Mouse (Mus musculus) spleen, adult 2 months (tissue): ENCODE data around the gene Elmo3. TPM values are rescaled to one million over a fixed set of nuclear protein-coding genes. Genes with fewer than 3 reads are reported as not detected.

Source experiments
- DNase-seq, 2 experiments: peaks; one replicate each; pipeline versions ENCODE4 v3.0.0 to v3.0.0-alpha.2; 2012 to 2021; ENCODE audit warnings: low spot score in 2 of 2, low read depth in 1 of 2
- H3K27ac ChIP-seq: fragments of 200-500 bp; 2 replicates; pipeline ENCODE4 v1.5.1; 2012; ENCODE audit warnings: low read length, inconsistent platforms; ENCODE audit not compliant: insufficient read depth
- H3K27me3 ChIP-seq: fragments of 200-500 bp; 2 replicates; pipeline ENCODE4 v1.6.1; 2012; ENCODE audit warnings: mild to moderate bottlenecking, moderate library complexity, low read length, inconsistent platforms; ENCODE audit not compliant: control insufficient read depth, insufficient read depth
- H3K36me3 ChIP-seq: fragments of 200-500 bp; 2 replicates; pipeline ENCODE4 v1.6.1; 2012; ENCODE audit warnings: mild to moderate bottlenecking, low read length, inconsistent platforms; ENCODE audit not compliant: control insufficient read depth, insufficient read depth
- H3K4me1 ChIP-seq: fragments of 200-500 bp; 2 replicates; pipeline ENCODE4 v1.6.1; 2011; ENCODE audit warnings: inconsistent platforms; ENCODE audit not compliant: control insufficient read depth, insufficient read depth, insufficient read length
- H3K4me3 ChIP-seq: fragments of 200-500 bp; 2 replicates; pipeline ENCODE4 v1.5.1; 2011; ENCODE audit warnings: mild to moderate bottlenecking, inconsistent platforms; ENCODE audit not compliant: insufficient read depth, insufficient read length; ENCODE audit errors: extremely low read depth
- CTCF ChIP-seq: fragments of 200-500 bp; IDR thresholded peaks from 2 replicates; pipeline ENCODE4 v1.5.1; 2011; ENCODE audit warnings: mild to moderate bottlenecking, inconsistent platforms; ENCODE audit not compliant: insufficient read depth, insufficient read length, insufficient replicate concordance; ENCODE audit errors: extremely low read depth
- POLR2A ChIP-seq: fragments of 200-500 bp; IDR thresholded peaks from 2 replicates; pipeline ENCODE4 v1.6.1; 2011; ENCODE audit warnings: low read depth, low read length, inconsistent platforms
- WGBS: fragments of 180-500 bp; shearing (Covaris S2); methylation state at CpG from one replicate; pipeline ENCODE4 v1.1.7; 2018; 5-methylcytosine and 5-hydroxymethylcytosine counted together
- polyA plus RNA-seq: library from polyadenylated mRNA; depleted of rRNA; stranded (reverse); fragments of >200 nt; gene quantifications from 2 replicates; pipeline ENCODE4 v1.2.3, GENCODE M21; 2012; rRNA removed

Elmo3 gene
- 7.2 and 7.7 TPM in 2 replicates for polyA plus RNA-seq

DNA sequence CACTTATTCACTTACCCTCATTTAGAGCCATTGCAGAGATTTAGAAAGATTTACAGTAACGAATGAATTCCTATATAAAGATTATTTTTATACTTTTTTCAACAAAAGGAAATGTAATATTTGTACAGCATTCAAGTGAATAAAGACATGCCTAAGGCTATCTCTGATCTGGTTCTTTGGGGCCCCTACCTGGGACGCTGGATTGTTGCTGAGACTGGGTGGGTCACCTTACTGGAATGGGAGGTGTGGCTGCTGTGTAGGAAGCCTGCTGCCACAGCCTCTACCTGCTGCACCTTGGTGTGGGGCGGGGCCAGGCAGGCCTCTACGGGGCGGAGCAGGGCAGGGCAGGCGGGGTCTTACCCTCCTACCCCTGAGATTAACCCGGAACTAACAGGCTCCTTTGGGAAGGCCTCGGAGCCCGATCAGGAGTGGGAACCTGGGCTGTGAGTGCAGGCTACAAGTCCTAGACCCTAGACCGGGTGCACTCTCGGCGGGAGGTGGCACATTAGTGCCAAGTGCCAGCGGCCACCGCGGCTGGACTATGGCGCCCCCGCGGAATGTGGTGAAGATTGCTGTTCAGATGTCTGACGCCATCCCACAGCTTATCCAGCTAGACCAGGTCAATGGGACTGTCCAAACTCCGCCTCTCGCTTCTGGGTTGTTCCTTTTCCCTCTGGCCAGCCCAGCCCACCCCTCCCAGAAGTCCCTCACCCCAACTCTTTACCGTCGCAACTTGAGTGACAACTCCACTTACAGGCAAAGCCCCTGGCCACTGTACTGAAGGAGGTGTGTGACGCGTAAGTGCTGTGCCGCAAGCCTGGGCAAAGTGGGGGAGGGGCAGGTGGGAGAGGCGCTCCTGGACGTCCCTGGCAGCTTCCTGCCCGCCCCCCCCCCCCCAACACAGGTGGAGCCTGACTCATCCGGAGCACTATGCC, at the start of gene Elmo3:
TSS of gene Elmo3 (plus strand) at position 391 of the 935 bp plus-strand sequence.
- H3K36me3 ChIP-seq = peaks cover 31% of the 10 kb centered on the region
- TF ChIP-seq CTCF (no peak), POLR2A (no peak)
- peak within 1 kb of the TSS; percentile 31 for H3K27ac ChIP-seq
- no peak for DNase-seq
- H3K4me3 ChIP-seq = peak within 1 kb of the TSS; percentile 48
- 21% methylated on average over 30 of the region's 30 CpGs for WGBS
- H3K4me1 ChIP-seq = no peaks in the 10 kb centered on the region; the same call in 1 of the 2 replicates
- no peaks in the 10 kb centered on the region for H3K27me3 ChIP-seq

DNA sequence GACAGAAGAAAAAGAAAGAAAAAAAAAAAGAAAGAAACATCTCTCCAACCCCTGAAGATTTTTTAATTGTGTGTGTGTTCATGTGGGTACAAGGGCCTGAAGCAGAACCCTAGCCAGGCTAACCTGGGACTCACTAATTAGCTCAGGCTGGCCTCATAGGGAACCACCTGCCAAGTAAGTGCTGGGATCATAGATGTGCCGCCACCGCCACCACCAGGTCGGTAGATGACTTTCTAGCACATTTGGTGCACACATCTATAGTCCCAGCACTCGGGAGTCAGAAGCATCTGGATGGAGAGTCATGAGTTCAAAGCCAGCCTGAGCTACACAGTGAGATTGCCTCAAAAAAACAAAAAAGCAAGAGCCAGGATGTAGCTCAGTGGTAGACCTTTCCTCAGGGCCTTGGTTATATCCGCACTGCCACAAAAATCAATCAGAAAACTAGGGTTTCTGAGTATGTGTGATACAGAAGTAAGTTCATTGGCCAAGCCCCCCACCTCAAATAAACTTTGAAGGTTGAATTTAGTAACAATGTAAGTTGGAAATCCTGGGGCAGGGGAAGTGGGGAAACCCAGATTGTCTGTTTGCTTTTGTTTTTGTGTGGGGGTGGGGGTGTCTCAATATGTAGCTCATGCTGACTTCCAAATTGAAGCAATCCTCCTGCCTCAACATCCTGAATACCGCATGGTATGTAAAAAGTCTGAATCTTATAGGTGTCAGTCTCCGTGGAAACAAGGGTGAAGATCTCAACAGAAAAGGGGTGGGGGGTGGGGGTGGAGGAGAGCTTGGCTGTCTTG, 47.9 kb upstream of the Elmo3 start:
- peaks cover 33% of the 10 kb centered on the region for H3K4me1 ChIP-seq
- no peaks in the 10 kb centered on the region; the same call in 1 of the 2 replicates for H3K36me3 ChIP-seq
- 87% methylated on average over 7 of the region's 7 CpGs for WGBS
- TF ChIP-seq CTCF (no peak), POLR2A (no peak)
- no peaks in the 10 kb centered on the region for H3K27me3 ChIP-seq
- H3K27ac ChIP-seq = no peak overlapping the region
- DNase-seq = no peak
- no peak overlapping the region for H3K4me3 ChIP-seq

DNA sequence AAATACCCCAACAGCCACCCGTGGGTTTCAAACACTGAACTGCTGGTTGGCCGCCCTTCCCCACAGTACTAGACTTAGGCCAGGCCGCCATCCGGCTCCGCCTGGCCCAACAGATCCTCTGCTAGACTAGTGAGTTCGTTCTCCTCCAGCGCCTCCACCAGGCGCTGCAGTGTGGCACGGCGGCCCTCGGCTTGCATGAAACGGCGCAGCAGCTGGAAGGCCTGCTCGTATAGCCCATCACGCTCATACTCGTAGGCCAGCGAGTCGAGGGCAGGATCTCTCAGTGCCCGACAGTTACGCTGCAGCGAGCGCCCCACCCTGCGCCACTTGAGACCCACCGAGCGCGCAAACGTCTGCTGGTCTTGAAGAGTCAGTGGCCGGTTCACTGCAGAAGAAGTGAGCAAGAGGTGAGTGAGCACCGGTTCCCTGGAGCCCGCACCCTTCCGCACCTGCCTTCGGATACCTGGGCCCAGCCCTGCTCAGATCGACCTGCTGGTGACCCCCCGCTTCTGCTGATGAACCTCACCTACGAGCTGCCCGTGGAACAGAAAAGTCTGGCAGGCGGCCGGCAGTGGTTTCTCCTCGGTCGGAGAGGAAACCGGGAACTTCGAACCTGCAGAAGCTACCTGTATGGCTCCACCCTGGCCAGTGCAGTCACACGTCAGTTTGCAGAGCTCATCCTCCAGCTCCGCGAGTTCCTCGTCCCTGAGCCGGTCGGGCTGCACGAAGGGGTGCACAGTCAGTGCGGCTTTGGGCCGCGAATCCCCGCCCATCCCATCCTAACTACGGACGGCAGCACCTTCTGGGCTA, 46.3 kb upstream of the Elmo3 start:
- Histone ChIP-seq H3K4me1 (peaks cover 29% of the 10 kb centered on the region), H3K27ac (no peak overlapping the region), H3K36me3 (no peaks in the 10 kb centered on the region; the same call in 1 of the 2 replicates), H3K27me3 (no peaks in the 10 kb centered on the region), H3K4me3 (peak overlapping the region; percentile 26; the same call in 1 of the 2 replicates)
- TF ChIP-seq CTCF (no peak), POLR2A (no peak)
- DNase-seq = no peak
- 53% methylated on average over 55 of the region's 55 CpGs for WGBS

DNA sequence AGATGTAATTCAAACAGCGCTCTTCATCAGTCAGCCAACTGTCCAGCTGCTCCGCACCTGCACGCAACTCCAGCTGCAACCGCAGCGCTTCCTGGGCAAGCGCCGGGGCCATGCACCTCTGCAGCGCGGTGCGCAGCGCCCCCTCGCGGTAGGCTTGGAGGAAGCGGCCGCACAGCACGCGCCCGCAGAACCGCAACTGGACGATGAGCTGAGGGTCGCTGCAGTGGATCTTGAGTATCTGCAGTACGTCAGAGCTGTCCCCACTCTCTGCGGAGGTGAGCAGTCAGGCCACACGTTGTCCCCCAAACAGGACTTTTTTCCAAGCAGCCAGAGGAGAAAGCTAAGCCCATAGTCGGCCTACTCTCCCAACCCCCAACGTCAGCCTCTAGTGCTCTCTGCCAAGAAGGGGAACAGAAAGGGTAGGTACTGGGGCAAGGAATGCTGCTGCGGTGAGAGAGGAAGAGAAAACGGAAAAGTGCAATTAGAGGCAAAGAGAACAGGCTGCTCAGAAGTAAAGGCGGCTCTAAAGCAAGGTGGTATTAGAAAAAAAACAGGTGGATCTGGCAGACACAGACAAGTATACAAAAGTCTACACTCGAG, 45.6 kb upstream of the Elmo3 start:
- no peaks in the 10 kb centered on the region for H3K27me3 ChIP-seq
- H3K27ac ChIP-seq = no peak overlapping the region
- TF ChIP-seq CTCF (peak; percentile 92), POLR2A (no peak)
- H3K36me3 ChIP-seq = no peaks in the 10 kb centered on the region; the same call in 1 of the 2 replicates
- peaks cover 23% of the 10 kb centered on the region for H3K4me1 ChIP-seq
- 3% methylated on average over 30 of the region's 30 CpGs for WGBS
- peak; percentile 45 to 66 for DNase-seq
- H3K4me3 ChIP-seq = peak overlapping the region; percentile 36; the same call in 1 of the 2 replicates

DNA sequence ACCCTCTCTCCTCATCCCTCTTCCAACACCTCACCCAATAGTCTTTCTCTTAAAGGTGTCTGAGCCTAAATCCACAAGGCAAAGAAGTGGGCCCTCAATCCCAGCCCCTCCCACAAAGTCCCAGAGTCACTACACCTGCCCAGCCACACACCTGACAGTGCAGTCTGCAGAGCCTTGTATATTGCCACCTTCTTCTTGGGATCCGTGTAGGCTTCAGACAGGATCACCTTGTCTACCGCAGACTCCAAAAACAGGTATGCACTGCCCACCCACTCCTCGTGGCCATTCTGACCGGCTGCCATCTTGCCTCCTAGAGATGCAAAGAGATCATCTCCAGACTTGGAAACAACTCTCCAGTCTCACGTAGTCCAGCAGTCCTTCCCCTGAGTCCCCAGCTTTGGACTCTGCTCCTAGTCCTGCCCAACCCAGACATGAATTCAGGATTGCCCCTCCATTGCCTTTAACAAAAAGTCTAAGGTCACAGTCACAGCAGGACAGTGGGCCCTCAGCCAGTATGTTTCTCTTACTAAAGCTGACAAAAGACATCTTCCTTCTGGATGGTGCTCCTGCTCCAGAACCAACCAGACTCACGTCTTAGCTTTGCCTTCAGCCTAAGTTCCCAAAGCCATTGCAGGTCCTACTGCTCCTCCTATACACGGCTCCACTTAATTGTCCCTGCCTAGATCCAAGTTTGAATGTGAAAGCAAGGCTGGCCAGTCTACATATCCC, 44.9 kb upstream of the Elmo3 start:
- Histone ChIP-seq H3K36me3 (no peaks in the 10 kb centered on the region; the same call in 1 of the 2 replicates), H3K4me3 (no peak overlapping the region), H3K27ac (no peak overlapping the region), H3K4me1 (peaks cover 20% of the 10 kb centered on the region), H3K27me3 (no peaks in the 10 kb centered on the region)
- 86% methylated on average over 7 of the region's 7 CpGs for WGBS
- TF ChIP-seq CTCF = no peak
- no peak for TF ChIP-seq POLR2A
- DNase-seq = no peak
